Mouse (Mus musculus) heart, postnatal 0 days (tissue): Measurements from ENCODE around the gene Ripk3.

ENCODE experiments used
- CTCF ChIP-seq: IDR thresholded peaks from 2 replicates; pipeline ENCODE4 v1.5.1; 2016; ENCODE audit warnings: antibody characterized with exemption, control low read depth, low read depth
- EP300 ChIP-seq: IDR thresholded peaks from 2 replicates; pipeline ENCODE4 v1.6.1; 2016; ENCODE audit warnings: antibody characterized with exemption, low read depth

GRCm38 (mm10) chr14:55743711-55744110 lies 45.0 kb downstream of the Ripk3 start:
- TF ChIP-seq CTCF = peak; percentile 97
- TF ChIP-seq EP300 = no peak
